Mouse (Mus musculus): ENCODE measurements around the gene Gm10188. TPM values are rescaled to one million over a fixed set of nuclear protein-coding genes. Genes with fewer than 3 reads are reported as not detected.

Gm10188 gene
- polyA plus RNA-seq, 1 experiment from 2014 or later: not detected

GRCm38 (mm10) chr1:132200562-132201510 lies 28.7 kb downstream of the Gm10188 start:
- ATAC-seq (ENCODE audit: insufficient number of reproducible peaks, low FRiP score, low TSS enrichment, low read depth): peak; percentile 81
- Histone ChIP-seq H3K27ac (no peak overlapping the region; the same call in 1 of the 2 replicates), H3K4me2 (peak overlapping the region; percentile 41), H3K27me3 (peaks cover 3% of the 10 kb centered on the region; the same call in 1 of the 2 replicates), H3K9me3 (no peaks in the 10 kb centered on the region), H3K9ac (no peak overlapping the region), H3K4me1 (peaks cover 32% of the 10 kb centered on the region), H3K36me3 (no peaks in the 10 kb centered on the region), H3K4me3 (peak overlapping the region; percentile 33)
- WGBS: 8% methylated on average over 11 of the region's 11 CpGs

- H3K9ac ChIP-seq: no peak overlapping the region
- H3K27me3 ChIP-seq: peaks cover 11% of the 10 kb centered on the region
- peak overlapping the region; percentile 33 for H3K4me3 ChIP-seq
- H3K4me1 ChIP-seq: peaks cover 36% of the 10 kb centered on the region
- 18% methylated on average over 12 of the region's 12 CpGs for WGBS
- H3K4me2 ChIP-seq: peak overlapping the region; percentile 41
- no peak for ATAC-seq (ENCODE audit: insufficient number of reproducible peaks, low FRiP score, low TSS enrichment, low read depth)
- H3K27ac ChIP-seq: no peak overlapping the region
- H3K36me3 ChIP-seq: no peaks in the 10 kb centered on the region
- H3K9me3 ChIP-seq: no peaks in the 10 kb centered on the region
Observed at GRCm38 (mm10) chr1:132199934-132200333, 29.6 kb downstream of the Gm10188 start.

- H3K9me3 ChIP-seq: no peaks in the 10 kb centered on the region
- peaks cover 37% of the 10 kb centered on the region for H3K4me1 ChIP-seq
- no peaks in the 10 kb centered on the region for H3K36me3 ChIP-seq
- no peak overlapping the region for H3K9ac ChIP-seq
- no peak overlapping the region for H3K4me3 ChIP-seq
- ATAC-seq (ENCODE audit: insufficient number of reproducible peaks, low FRiP score, low TSS enrichment, low read depth): no peak
- no peak overlapping the region for H3K4me2 ChIP-seq
- peaks cover 15% of the 10 kb centered on the region for H3K27me3 ChIP-seq
- 81% methylated on average over 6 of the region's 6 CpGs for WGBS
- no peak overlapping the region for H3K27ac ChIP-seq
Observed at GRCm38 (mm10) chr1:132199244-132199643, 30.3 kb downstream of the Gm10188 start.

- Histone ChIP-seq H3K36me3 (no peaks in the 10 kb centered on the region), H3K9ac (no peak overlapping the region), H3K9me3 (no peaks in the 10 kb centered on the region), H3K4me2 (no peak overlapping the region), H3K27ac (no peak overlapping the region), H3K4me3 (no peak overlapping the region), H3K4me1 (peaks cover 37% of the 10 kb centered on the region), H3K27me3 (peaks cover 22% of the 10 kb centered on the region)
- no peak for ATAC-seq (ENCODE audit: insufficient number of reproducible peaks, low FRiP score, low TSS enrichment, low read depth)
- 75% methylated on average over 16 of the region's 16 CpGs for WGBS
Observed at GRCm38 (mm10) chr1:132198401-132199071, 31.0 kb downstream of the Gm10188 start.

GRCm38 (mm10) chr1:132197666-132198065 lies 31.9 kb downstream of the Gm10188 start:
- H3K36me3 ChIP-seq: no peaks in the 10 kb centered on the region
- H3K27ac ChIP-seq: no peak overlapping the region
- no peak overlapping the region for H3K4me3 ChIP-seq
- no peak overlapping the region for H3K9ac ChIP-seq
- H3K27me3 ChIP-seq: peaks cover 30% of the 10 kb centered on the region
- no peak for ATAC-seq (ENCODE audit: insufficient number of reproducible peaks, low FRiP score, low TSS enrichment, low read depth)
- no peak overlapping the region for H3K4me2 ChIP-seq
- no peaks in the 10 kb centered on the region for H3K9me3 ChIP-seq
- peaks cover 37% of the 10 kb centered on the region for H3K4me1 ChIP-seq
- WGBS: 10% methylated on average over 9 of the region's 9 CpGs

GRCm38 (mm10) chr1:132196337-132196736 lies 33.2 kb downstream of the Gm10188 start:
- Histone ChIP-seq H3K9ac (no peak overlapping the region), H3K4me2 (no peak overlapping the region), H3K36me3 (no peaks in the 10 kb centered on the region), H3K4me1 (peaks cover 45% of the 10 kb centered on the region), H3K4me3 (no peak overlapping the region), H3K9me3 (no peaks in the 10 kb centered on the region), H3K27me3 (peaks cover 44% of the 10 kb centered on the region), H3K27ac (no peak overlapping the region)
- WGBS: 22% methylated on average over 7 of the region's 7 CpGs
- no peak for ATAC-seq (ENCODE audit: insufficient number of reproducible peaks, low FRiP score, low TSS enrichment, low read depth)

- Histone ChIP-seq H3K9me3 (no peaks in the 10 kb centered on the region), H3K4me1 (peaks cover 49% of the 10 kb centered on the region), H3K4me3 (no peak overlapping the region), H3K27ac (no peak overlapping the region), H3K9ac (no peak overlapping the region), H3K27me3 (peaks cover 50% of the 10 kb centered on the region), H3K4me2 (no peak overlapping the region), H3K36me3 (no peaks in the 10 kb centered on the region)
- WGBS: 41% methylated on average over 5 of the region's 5 CpGs
- no peak for ATAC-seq (ENCODE audit: insufficient number of reproducible peaks, low FRiP score, low TSS enrichment, low read depth)
Observed at GRCm38 (mm10) chr1:132195681-132196080, 33.9 kb downstream of the Gm10188 start.

- Histone ChIP-seq H3K9me3 (no peaks in the 10 kb centered on the region), H3K4me1 (peaks cover 49% of the 10 kb centered on the region), H3K4me3 (no peak overlapping the region), H3K4me2 (no peak overlapping the region), H3K9ac (no peak overlapping the region), H3K36me3 (no peaks in the 10 kb centered on the region), H3K27me3 (peaks cover 56% of the 10 kb centered on the region), H3K27ac (no peak overlapping the region)
- ATAC-seq (ENCODE audit: insufficient number of reproducible peaks, low FRiP score, low TSS enrichment, low read depth): no peak
- WGBS: 65% methylated on average over 9 of the region's 9 CpGs
Observed at GRCm38 (mm10) chr1:132195100-132195499, 34.5 kb downstream of the Gm10188 start.

GRCm38 (mm10) chr1:132194624-132195023 lies 34.9 kb downstream of the Gm10188 start:
- Histone ChIP-seq H3K4me1 (peaks cover 48% of the 10 kb centered on the region), H3K4me3 (no peak overlapping the region), H3K27ac (no peak overlapping the region), H3K36me3 (no peaks in the 10 kb centered on the region), H3K9ac (no peak overlapping the region), H3K9me3 (no peaks in the 10 kb centered on the region), H3K27me3 (peaks cover 61% of the 10 kb centered on the region), H3K4me2 (no peak overlapping the region)
- no peak for ATAC-seq (ENCODE audit: insufficient number of reproducible peaks, low FRiP score, low TSS enrichment, low read depth)
- 62% methylated on average over 3 of the region's 3 CpGs for WGBS

GRCm38 (mm10) chr1:132193806-132194205 lies 35.8 kb downstream of the Gm10188 start:
- WGBS: 61% methylated on average over 3 of the region's 3 CpGs
- no peaks in the 10 kb centered on the region for H3K36me3 ChIP-seq
- no peak overlapping the region for H3K9ac ChIP-seq
- no peak overlapping the region for H3K27ac ChIP-seq
- H3K27me3 ChIP-seq: peaks cover 66% of the 10 kb centered on the region
- H3K4me1 ChIP-seq: peaks cover 46% of the 10 kb centered on the region
- no peak for ATAC-seq (ENCODE audit: insufficient number of reproducible peaks, low FRiP score, low TSS enrichment, low read depth)
- H3K9me3 ChIP-seq: no peaks in the 10 kb centered on the region
- H3K4me3 ChIP-seq: no peak overlapping the region
- H3K4me2 ChIP-seq: no peak overlapping the region

- H3K27me3 ChIP-seq: peaks cover 83% of the 10 kb centered on the region
- H3K9me3 ChIP-seq: no peaks in the 10 kb centered on the region
- ATAC-seq (ENCODE audit: insufficient number of reproducible peaks, low FRiP score, low TSS enrichment, low read depth): no peak
- H3K4me2 ChIP-seq: peak overlapping the region; percentile 98; the same call in 1 of the 2 replicates
- H3K4me3 ChIP-seq: peak overlapping the region; percentile 51; the same call in 1 of the 2 replicates
- no peaks in the 10 kb centered on the region for H3K36me3 ChIP-seq
- whole genome bisulfite sequencing: 7% methylated on average over 16 of the region's 16 CpGs
- no peak overlapping the region for H3K9ac ChIP-seq
- H3K4me1 ChIP-seq: peaks cover 41% of the 10 kb centered on the region
- H3K27ac ChIP-seq: no peak overlapping the region
Observed at GRCm38 (mm10) chr1:132191786-132192680, 37.5 kb downstream of the Gm10188 start.
